Mouse (Mus musculus): ENCODE data around the gene Tns3.

Tns3 gene

DNA sequence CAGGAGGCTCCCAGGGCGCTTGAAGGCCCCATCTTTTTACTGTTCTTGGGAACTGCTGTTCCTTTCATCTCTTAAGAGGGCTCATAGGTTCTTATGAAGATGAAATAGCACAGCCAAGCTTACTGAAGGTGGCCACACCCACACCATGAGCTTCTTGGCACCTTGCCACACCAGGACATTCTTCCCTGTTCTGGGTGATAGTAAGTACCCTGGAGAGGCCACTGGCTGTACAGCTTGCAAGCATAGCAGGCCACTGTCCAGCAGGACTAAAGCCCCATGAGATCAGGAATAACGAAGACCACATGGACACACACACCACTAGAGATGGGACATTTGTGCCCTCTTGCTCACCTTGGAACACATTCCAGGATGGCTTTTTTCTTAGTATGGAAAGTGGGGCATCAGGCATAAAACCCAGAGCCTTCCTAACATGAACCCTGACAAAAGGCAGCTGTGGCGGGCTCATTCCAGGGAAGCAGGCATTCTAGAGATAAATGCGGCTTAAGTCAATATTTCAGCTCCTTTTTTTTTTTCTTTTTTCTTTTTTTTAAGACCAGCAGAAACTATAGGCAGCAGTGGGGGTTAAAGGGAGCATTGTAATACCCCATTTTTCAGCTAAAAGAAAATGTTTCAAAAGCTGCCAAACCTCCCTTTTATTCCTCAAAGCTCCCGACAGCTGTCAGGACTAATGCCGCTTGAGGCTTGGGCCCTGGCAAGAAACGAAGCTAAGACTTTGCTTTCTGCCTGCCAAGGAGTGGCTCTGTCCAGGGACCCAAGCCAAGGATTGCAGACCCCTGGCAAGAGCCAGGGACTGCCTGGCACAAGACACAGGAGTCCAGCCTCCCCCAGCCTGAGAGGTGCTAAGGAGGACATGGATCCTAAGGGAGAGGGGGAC, 150.7 kb downstream of the Tns3 start:
- no peak for DNase-seq

DNA sequence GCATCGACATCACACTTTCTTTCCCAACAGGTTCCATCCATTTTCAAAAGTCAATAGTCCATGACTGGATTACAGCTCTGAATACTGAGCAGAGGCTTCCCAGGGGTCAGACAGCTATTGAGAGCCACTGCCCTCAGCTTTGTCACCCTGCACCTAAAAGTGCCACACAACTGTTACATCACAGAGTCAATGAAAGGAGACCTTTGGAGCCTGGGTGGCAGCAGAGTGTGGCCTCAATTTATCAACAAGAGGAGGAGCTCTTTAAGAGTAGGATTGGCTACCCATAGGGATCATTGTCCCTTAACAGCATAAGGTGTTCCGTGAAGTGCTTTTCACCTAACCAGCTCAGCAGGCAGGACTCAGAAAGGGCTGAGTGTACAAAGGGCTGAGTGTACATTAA, 154.0 kb downstream of the Tns3 start:
- DNase-seq: no peak

DNA sequence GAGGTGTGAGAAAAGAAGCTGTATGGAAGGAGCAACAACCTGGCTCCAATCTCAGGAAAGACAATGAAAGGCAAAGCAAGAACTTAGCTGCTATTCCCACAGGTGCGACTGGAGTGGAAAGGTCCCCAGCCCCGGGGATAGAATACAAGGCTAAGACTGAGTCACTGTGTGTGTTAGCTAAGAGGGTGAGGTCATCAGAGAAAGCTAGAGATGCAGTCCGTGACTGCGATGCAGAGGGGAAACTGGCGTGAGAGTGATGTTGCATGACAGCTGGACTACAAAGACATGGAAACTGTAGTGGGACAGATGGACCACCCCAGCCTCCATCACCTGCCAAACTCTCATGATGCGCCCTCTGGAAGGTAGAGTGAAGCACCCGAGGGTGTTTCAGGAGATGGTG, 154.7 kb downstream of the Tns3 start:
- no peak for DNase-seq

DNA sequence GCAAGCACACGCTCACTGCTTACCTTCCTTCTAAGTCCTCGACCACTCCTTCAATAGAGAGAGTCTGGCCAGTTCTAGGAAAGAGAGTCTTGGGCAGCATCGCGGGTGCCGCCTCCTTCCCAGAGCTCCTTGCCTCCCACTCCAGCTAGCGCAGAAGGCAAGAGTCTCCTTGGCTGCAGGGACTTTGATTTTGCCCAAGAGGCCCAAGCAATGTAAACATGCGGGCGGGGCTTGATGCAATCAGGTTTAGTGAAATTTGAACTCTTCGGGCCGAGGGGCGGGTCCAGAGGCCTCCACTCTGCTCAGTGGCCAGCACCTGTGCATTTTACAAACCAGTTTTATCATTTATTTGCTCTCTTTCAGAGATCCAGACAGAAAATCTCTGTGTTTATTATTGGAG, 160.6 kb downstream of the Tns3 start:
- DNase-seq: peak; percentile 62

DNA sequence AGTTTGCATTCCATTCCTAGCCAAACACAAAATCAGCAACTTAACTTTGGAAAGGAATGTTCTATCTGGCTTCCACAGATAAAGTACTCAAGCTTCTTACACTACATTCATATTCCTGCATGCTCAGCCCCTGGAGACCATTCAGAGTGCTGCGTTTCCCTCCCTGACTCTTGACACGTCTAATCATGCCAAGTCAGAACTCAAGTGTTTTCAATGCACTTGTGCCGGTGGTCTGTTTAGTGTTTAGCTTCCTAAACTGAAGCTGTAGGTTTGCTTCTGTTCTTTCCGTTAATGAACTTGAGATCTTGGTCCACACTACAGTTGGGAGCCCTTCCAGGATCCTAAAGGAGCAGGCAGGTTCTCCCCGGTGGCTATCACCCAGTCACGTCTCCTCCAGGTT, 163.5 kb downstream of the Tns3 start:
- DNase-seq: no peak

- no peak for DNase-seq
Observed at GRCm38 (mm10) chr11:8497136-8497535, 167.2 kb downstream of the Tns3 start.

DNA sequence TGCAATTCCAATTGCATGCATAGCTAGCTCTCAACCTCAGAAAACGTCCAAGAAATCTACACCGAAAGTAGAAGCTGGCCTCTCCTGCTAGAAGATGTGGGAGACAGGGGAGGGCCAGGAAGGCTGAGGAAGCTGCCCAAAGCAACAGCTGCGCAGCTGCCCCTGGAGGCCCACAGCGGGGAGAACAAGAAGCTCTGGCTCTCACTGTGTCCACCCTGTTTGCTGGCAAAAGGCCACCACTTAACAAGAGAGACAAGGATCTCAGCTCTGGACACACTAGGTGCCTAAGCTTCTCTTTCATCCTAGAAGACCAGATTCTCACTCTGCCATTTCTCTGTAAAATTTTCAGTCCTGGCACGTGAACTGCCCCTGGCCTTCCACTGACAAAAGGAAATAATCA, 167.6 kb downstream of the Tns3 start:
- DNase-seq: peak; percentile 13

DNA sequence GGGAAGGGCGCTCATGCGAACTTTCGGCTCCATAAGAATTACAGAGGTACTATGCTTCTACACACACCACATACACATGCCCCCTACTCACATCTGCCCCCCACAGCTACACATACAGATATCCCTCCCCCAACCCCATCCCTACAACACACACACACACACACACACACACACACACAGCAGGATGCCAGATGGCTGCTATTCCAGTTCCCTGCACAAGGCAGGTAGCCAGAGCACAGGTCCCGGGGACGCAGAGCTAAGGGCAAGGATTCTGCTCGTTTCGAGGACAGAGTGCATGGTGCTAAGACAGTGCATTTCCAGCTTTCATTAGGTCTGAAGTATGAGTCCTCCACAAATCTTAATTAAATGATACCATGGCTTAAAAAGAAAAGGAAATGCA, 168.5 kb downstream of the Tns3 start:
- no peak for DNase-seq

DNA sequence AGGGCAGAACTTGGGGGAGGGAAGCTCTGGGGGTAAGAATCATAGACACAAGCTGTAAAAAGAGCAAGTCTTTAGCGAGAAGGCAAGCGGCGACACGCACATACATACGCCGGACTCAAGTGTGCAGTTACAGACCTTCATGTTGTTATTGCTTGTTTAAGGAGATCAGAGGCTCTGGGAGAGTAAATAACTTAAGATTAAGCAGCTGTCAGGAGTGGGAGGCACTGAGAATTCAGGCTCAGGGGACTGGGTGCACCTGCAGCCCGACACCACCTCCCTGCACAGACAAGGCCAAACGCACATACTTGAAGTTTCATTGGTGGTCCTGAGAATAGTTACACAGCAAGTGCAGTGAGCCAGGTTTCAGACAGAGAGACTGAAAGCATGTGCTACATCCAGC, 169.3 kb downstream of the Tns3 start:
- DNase-seq: no peak

DNA sequence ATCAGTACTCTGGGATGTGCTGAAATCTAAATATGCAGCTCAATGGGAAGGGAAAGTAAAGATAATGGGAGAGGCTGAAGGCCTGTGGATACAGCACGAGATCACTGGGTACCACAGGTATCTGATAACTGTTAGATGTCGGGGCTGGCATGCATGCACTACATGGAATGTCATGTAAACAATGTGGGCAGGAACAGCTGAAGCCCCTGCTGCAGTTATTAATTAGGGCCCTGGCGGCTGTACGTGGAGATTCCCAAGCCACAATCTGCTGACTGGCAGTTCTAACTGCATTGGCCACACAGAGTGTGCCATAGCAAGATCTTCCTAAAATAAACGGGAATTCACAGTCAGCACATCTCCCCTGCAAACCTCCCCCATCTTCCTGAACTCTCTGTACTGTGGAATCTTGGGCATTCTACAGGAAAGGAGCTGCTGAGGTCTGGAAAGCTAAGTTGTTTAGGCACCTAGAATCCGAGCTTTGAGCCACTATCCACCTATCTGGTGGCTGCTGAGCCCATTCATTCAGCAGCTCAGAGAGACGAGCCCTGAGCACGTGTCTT, 170.3 kb downstream of the Tns3 start:
- DNase-seq: no peak

DNA sequence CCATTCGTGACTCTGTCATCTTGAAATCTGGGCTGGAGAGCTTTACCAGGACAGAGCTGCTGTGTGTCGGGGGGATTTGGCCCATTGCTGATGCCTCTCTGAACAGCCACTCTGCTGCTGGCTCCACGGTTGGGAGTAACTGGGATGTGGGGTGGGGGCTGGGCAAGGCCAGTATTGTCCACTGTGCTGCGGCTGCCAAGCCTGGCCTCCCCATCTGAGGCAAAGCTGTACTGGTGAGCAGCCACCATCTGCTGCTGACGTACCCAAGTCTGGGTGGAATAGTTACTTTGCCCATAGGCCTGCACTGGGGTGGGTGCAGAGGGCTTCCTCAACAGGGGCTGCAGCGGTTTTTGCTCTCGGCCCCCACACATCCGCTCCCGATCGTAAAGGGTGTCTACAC, 172.0 kb downstream of the Tns3 start:
- no peak for DNase-seq

DNA sequence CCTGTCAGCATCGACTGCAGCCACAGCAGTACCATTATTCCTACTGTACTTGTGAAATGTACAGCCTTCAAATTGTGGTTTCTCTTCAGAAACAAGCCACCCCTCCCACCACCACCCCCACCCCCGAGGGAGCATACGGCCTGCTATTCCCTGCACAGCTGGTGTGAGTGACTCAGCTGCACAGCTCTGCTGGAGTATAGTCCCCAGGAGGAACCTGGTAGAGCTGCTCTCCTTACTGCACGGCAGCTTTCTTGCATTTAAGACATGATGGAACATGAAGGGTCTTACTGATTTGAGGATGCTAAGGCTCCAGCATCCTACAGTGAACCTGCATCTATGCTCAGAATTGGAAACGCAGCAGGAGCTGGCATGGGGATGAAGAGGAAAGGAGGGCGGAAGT, 176.1 kb downstream of the Tns3 start:
- no peak for DNase-seq

- DNase-seq: no peak
Observed at GRCm38 (mm10) chr11:8486552-8486951, 177.8 kb downstream of the Tns3 start.

- no peak for DNase-seq
Observed at GRCm38 (mm10) chr11:8484538-8484937, 179.8 kb downstream of the Tns3 start.

GRCm38 (mm10) chr11:8482721-8483120, 181.6 kb downstream of the Tns3 start:
- no peak for DNase-seq

DNA sequence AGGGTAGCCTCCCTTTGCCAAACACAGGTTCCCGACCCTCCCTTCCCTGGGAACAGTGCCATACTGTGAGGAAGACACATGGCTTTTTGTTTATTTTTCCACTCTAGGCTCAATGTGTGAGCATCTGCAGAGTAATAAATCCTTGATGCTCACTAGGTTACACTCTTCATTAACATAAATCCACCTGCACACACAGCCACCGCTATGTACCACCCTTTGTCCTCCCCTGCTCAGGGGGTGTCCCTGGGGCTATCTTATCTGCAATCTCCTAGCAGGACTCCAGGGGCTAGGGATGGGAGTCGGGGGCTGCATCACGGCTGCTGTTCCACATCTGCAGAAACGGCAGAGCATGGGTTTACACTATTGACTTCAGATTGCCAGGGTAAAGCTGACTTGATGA, 182.4 kb downstream of the Tns3 start:
- no peak for DNase-seq

GRCm38 (mm10) chr11:8481529-8481928, 182.8 kb downstream of the Tns3 start:
- no peak for DNase-seq

- DNase-seq: no peak
Observed at GRCm38 (mm10) chr11:8479858-8480257, 184.5 kb downstream of the Tns3 start.

- DNase-seq: no peak
Observed at GRCm38 (mm10) chr11:8479313-8479712, 185.0 kb downstream of the Tns3 start.

- DNase-seq: no peak
Observed at GRCm38 (mm10) chr11:8473616-8474015, 190.7 kb downstream of the Tns3 start.

- no peak for DNase-seq
Observed at GRCm38 (mm10) chr11:8472439-8472838, 191.9 kb downstream of the Tns3 start.

DNA sequence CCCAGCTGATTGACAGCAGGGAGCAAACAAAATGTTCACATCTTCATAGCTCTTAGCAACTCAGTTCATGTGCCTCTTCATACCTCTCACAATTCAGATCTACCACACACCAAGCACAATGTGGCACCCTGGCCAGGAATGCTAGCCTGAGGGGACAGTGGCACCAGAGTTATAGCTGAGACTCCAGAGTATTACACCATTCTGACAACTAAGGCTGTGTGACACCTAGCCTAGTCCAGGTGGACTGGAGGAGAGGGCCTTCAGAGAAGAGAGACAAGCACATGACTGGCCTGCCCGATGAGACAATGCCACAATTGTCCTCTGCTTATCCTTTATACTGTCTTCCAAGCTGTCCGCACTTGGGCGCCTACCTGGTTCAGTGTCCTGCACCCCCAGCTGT, 192.8 kb downstream of the Tns3 start:
- no peak for DNase-seq

- DNase-seq: no peak
Observed at GRCm38 (mm10) chr11:8469537-8469936, 194.8 kb downstream of the Tns3 start.

DNA sequence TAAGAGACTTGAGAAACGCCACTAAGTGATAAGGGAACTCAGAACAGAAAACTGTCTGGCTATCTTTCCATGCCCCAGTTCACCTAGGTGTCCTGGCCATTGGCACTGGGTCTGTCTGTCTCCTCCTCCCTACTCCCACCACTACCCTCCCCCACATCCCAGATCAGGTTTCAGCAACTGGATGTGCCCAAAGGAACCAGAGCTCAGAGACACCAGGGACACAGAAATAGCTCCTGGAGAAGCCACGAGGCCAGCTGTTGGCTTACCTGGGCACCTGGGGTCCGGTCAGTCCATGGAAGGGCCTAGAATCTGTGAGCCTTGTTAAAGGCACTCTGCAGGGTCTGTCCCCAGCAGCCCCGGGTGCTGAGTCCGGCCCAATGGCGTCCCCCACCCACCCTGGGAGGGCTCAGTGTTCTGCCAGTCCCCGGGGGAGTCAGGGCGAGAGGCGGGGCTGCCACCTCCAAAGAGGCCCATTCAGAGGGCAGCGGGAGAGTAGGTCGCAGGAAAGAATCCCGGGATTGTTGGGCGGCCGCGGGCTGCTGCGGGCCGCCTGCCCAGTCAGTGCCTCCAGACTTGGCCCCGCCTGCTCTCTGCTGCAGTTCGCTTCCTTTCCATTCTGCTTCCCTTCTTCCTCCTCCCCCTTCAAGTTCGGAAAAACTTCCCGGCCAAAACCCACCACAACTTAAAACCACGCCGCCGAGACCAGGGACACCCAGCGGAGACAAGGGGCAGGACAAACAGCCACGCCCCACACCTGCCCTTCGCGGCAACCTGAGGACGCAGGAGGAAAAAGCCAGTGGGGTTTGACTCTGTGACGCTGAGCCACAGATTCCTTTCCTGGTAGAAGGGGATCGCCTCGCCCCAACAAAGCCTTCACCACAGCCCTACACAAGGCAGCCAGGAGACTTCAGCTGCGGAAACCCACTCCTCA, 195.9 kb downstream of the Tns3 start:
- DNase-seq: peak; percentile 74
